Comparison of ENCODE assay signal across 23 mouse cellular contexts in the genomic region with DNA sequence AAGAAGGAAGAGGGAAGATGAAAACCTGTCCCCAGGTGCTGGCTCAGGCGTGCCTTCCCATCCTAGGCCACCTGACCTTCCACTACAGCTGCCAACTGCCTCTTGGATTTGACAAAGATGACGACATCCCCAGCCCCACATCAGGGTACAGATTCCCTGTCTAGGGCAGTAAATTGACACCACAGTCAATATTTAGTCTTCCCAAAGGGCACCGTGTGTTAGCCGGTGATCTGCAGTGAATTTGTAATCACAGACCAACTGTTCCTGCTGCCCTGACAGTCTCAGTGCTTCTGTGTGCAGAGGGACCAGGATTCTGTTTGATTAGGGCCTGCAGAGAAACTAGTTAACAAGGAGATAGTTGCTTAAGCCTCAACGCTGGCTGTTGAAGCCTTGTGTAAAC. TPM values are rescaled to one million over a fixed set of nuclear protein-coding genes. Genes with fewer than 3 reads are reported as not detected.
DNase-seq lines count a peak whose midpoint lies in the region; ATAC-seq lines count a peak whose summit lies in the region.
"Had no signal": no experiment of that assay in that cellular context is flagged by ENCODE, and none has a peak within 500 bp of the region (broad histone marks: within the 10 kb centered on the region; RNA-seq: fewer than 3 reads in every experiment).

No protein-coding gene starts in this region.

- H3K4me2 ChIP-seq in midbrain, embryonic 13.5 days (replicated peaks), result no peak overlapping the region
- H3K4me2 ChIP-seq in midbrain, embryonic 15.5 days, result no peak overlapping the region
- H3K4me2 ChIP-seq in liver, embryonic 12.5 days, result no peak overlapping the region
- no peak overlapping the region for H3K4me2 ChIP-seq in liver, embryonic 16.5 days (ENCODE audit: low read depth, low read length)
- H3K4me2 ChIP-seq: forebrain, embryonic 15.5 days; hindbrain, embryonic 14.5 days had no signal

- no peak overlapping the region for H3K9ac ChIP-seq in midbrain, embryonic 13.5 days (replicated peaks)
- H3K9ac ChIP-seq in midbrain, embryonic 15.5 days, result no peak overlapping the region
- H3K9ac ChIP-seq in liver, embryonic 12.5 days, result no peak overlapping the region
- H3K9ac ChIP-seq in liver, embryonic 16.5 days (ENCODE audit: low read depth, low read length), result no peak overlapping the region
- H3K9ac ChIP-seq: forebrain, embryonic 15.5 days; hindbrain, embryonic 14.5 days had no signal

- no peak overlapping the region for H3K27ac ChIP-seq in midbrain, embryonic 13.5 days
- H3K27ac ChIP-seq in midbrain, embryonic 15.5 days, result no peak overlapping the region
- no peak overlapping the region for H3K27ac ChIP-seq in liver, embryonic 12.5 days
- H3K27ac ChIP-seq in liver, embryonic 16.5 days (ENCODE audit: low read length), result no peak overlapping the region
- H3K27ac ChIP-seq: embryonic facial prominence, embryonic 10.5 days; forebrain, embryonic 15.5 days; heart, embryonic 10.5 days; hindbrain, embryonic 10.5 days; hindbrain, embryonic 14.5 days had no signal

- H3K9me3 ChIP-seq in midbrain, embryonic 13.5 days, result no peaks in the 10 kb centered on the region
- H3K9me3 ChIP-seq in midbrain, embryonic 15.5 days, result no peaks in the 10 kb centered on the region
- no peaks in the 10 kb centered on the region for H3K9me3 ChIP-seq in liver, embryonic 12.5 days (replicated peaks)
- no peaks in the 10 kb centered on the region for H3K9me3 ChIP-seq in liver, embryonic 16.5 days (replicated peaks; ENCODE audit: control insufficient read depth, low read length)
- H3K9me3 ChIP-seq: embryonic facial prominence, embryonic 10.5 days; forebrain, embryonic 15.5 days; G1E; heart, embryonic 10.5 days; hindbrain, embryonic 10.5 days had no signal

- H3K4me1 ChIP-seq in midbrain, embryonic 13.5 days (replicated peaks), result peaks cover 3% of the 10 kb centered on the region; the same call in 1 of the 2 replicates
- peaks cover 3% of the 10 kb centered on the region for H3K4me1 ChIP-seq in midbrain, embryonic 15.5 days
- no peaks in the 10 kb centered on the region for H3K4me1 ChIP-seq in liver, embryonic 12.5 days
- no peaks in the 10 kb centered on the region for H3K4me1 ChIP-seq in liver, embryonic 16.5 days (ENCODE audit: control insufficient read depth, low read depth, low read length)
- H3K4me1 ChIP-seq: forebrain, embryonic 15.5 days; heart, embryonic 10.5 days had no signal

- no peak overlapping the region for H3K4me3 ChIP-seq in midbrain, embryonic 13.5 days (replicated peaks)
- no peak overlapping the region for H3K4me3 ChIP-seq in midbrain, embryonic 15.5 days
- H3K4me3 ChIP-seq in liver, embryonic 12.5 days, result no peak overlapping the region
- H3K4me3 ChIP-seq in liver, embryonic 16.5 days (ENCODE audit: low read depth, low read length), result no peak overlapping the region
- H3K4me3 ChIP-seq: embryonic facial prominence, embryonic 10.5 days; erythroblast, embryonic 14.5 days; forebrain, embryonic 15.5 days; heart, embryonic 10.5 days; hindbrain, embryonic 10.5 days had no signal

- peak; percentile 9 for DNase-seq in embryo, embryonic 10.5 days (ENCODE audit: low spot score)
- no peak for DNase-seq in embryo, embryonic 11 days
- no peak for DNase-seq in heart, postnatal 14 days
- DNase-seq: adrenal gland, adult 8-10 months; adrenal gland, postnatal 36 days; B cell, adult 2 months; cerebellum, adult 2 months; cerebellum, postnatal 14 days; gastrocnemius, postnatal 10 days; heart, adult 18-20 months had no signal

- intact Hi-C loops in heart, postnatal 14 days (cut with DNase I), result no loop called here

- 0 out of 2 replicates have a peak, but pooled peaks have one; percentile 34 for ATAC-seq in midbrain, embryonic 13.5 days
- no peak for ATAC-seq in midbrain, embryonic 15.5 days (replicated peaks)
- peak; percentile 60 for ATAC-seq in liver, embryonic 12.5 days
- ATAC-seq in liver, embryonic 16.5 days (ENCODE audit: low read depth), result peak; percentile 90
- ATAC-seq in erythroblast, adult 5-6 weeks (replicated peaks; ENCODE audit: low FRiP score, poor library complexity, severe bottlenecking), result no peak
- ATAC-seq: CD4-positive, CD25-positive, alpha-beta regulatory T cell, adult 4 months; forebrain, embryonic 15.5 days had no signal

- H3K36me3 ChIP-seq in midbrain, embryonic 13.5 days, result no peaks in the 10 kb centered on the region
- no peaks in the 10 kb centered on the region for H3K36me3 ChIP-seq in midbrain, embryonic 15.5 days (replicated peaks)
- no peaks in the 10 kb centered on the region for H3K36me3 ChIP-seq in liver, embryonic 12.5 days
- H3K36me3 ChIP-seq in liver, embryonic 16.5 days (ENCODE audit: control insufficient read depth, insufficient read depth), result no peaks in the 10 kb centered on the region
- H3K36me3 ChIP-seq: embryonic facial prominence, embryonic 10.5 days; forebrain, embryonic 15.5 days; G1E; heart, embryonic 10.5 days; hindbrain, embryonic 10.5 days had no signal

- WGBS in midbrain, embryonic 13.5 days, result 66% methylated on average over 5 of the region's 5 CpGs
- 68% methylated on average over 5 of the region's 5 CpGs for WGBS in midbrain, embryonic 15.5 days
- 49% methylated on average over 5 of the region's 5 CpGs for WGBS in liver, embryonic 12.5 days (ENCODE audit: insufficient replicate concordance)
- WGBS in liver, embryonic 16.5 days (ENCODE audit: insufficient replicate concordance), result 55% methylated on average over 5 of the region's 5 CpGs

- H3K27me3 ChIP-seq in midbrain, embryonic 13.5 days, result peaks cover 35% of the 10 kb centered on the region
- peaks cover 4% of the 10 kb centered on the region; the same call in 1 of the 2 replicates for H3K27me3 ChIP-seq in midbrain, embryonic 15.5 days (replicated peaks)
- H3K27me3 ChIP-seq in liver, embryonic 12.5 days (replicated peaks), result peaks cover 15% of the 10 kb centered on the region
- H3K27me3 ChIP-seq in liver, embryonic 16.5 days (ENCODE audit: control insufficient read depth, insufficient read depth, low read depth, low read length), result no peaks in the 10 kb centered on the region
- H3K27me3 ChIP-seq: forebrain, embryonic 15.5 days had no signal

RNA-seq across cellular contexts. Expression of gene Nmnat3, which starts 7.1 kb away (rescaled TPM):
- 1.0 and 1.3 TPM in 2 replicates for polyA plus RNA-seq in midbrain, embryonic 13.5 days (2015; fragmentation: Nextera tagmentation; extraction: Ambion mirVana)
- polyA plus RNA-seq in midbrain, embryonic 15.5 days (2015; fragmentation: Nextera tagmentation; extraction: Ambion mirVana), result 0.84 and 1.5 TPM in 2 replicates
- polyA plus RNA-seq in liver, embryonic 12.5 days (2016; fragmentation: Nextera tagmentation; extraction: Ambion mirVana), result 35.2 and 35.3 TPM in 2 replicates
- polyA plus RNA-seq in liver, embryonic 16.5 days (2015; fragmentation: Nextera tagmentation; extraction: Ambion mirVana), result 24.5 and 26.3 TPM in 2 replicates
- 28.0 and 51.1 TPM in 2 replicates for total RNA-seq in erythroblast, adult 5-6 weeks (2015; ENCODE audit: low replicate concordance)
- total RNA-seq in erythroblast, adult 5-6 weeks (2017; ENCODE audit: low replicate concordance), result 40.2 and 59.4 TPM in 2 replicates
- total RNA-seq in heart, postnatal 14 days (2021), result 10 to 100 TPM in 1 of 2 experiments, 1 to 10 TPM in 1; 9.2 to 11.2 TPM

Comparison
In these comparisons a context has a peak if more than half of its experiments do, and no peak if none do; other contexts are left out.
1. ATAC-seq: peak in midbrain, embryonic 13.5 days (single experiment), liver, embryonic 12.5 days (single experiment) and liver, embryonic 16.5 days (single experiment); none in midbrain, embryonic 15.5 days (single experiment) and erythroblast, adult 5-6 weeks (single experiment).
2. RNA of gene Nmnat3, which starts 7.1 kb away (polyA plus RNA-seq): 35.2 to 35.3 TPM in liver, embryonic 12.5 days and 24.5 to 26.3 TPM in liver, embryonic 16.5 days; 1.0 to 1.3 TPM in midbrain, embryonic 13.5 days and 0.84 to 1.5 TPM in midbrain, embryonic 15.5 days; every median in the first group is over 10 times any median in the second.